Mouse (Mus musculus) kidney, adult 2 months (tissue): ENCODE results near the gene Lao1. TPM values are rescaled to one million over a fixed set of nuclear protein-coding genes. Genes with fewer than 3 reads are reported as not detected.

Source experiments
- DNase-seq: peaks from one replicate; pipeline ENCODE4 v3.0.0; 2021
- H3K27ac ChIP-seq: fragments of 200-500 bp; 2 replicates; pipeline ENCODE4 v1.5.1; 2012; ENCODE audit warnings: low read depth, low read length, control low read depth, inconsistent platforms; ENCODE audit not compliant: insufficient read depth
- H3K27me3 ChIP-seq: fragments of 200-500 bp; replicated peaks from 2 replicates; pipeline ENCODE4 v1.6.1; 2012; ENCODE audit warnings: mild to moderate bottlenecking, moderate library complexity, low read length, inconsistent platforms; ENCODE audit not compliant: control insufficient read depth, insufficient read depth
- H3K36me3 ChIP-seq: fragments of 200-500 bp; 2 replicates; pipeline ENCODE4 v1.6.1; 2012; ENCODE audit warnings: mild to moderate bottlenecking, moderate library complexity, low read length, inconsistent platforms; ENCODE audit not compliant: control insufficient read depth, insufficient read depth
- H3K4me1 ChIP-seq: fragments of 200-500 bp; 2 replicates; pipeline ENCODE4 v1.6.1; 2011; ENCODE audit warnings: low read length; ENCODE audit not compliant: control insufficient read depth, insufficient read depth
- H3K4me3 ChIP-seq: fragments of 200-500 bp; 2 replicates; pipeline ENCODE4 v1.5.1; 2011; ENCODE audit warnings: mild to moderate bottlenecking, low read depth, low read length, control low read depth; ENCODE audit not compliant: insufficient read depth
- CTCF ChIP-seq: fragments of 200-500 bp; conservative IDR thresholded peaks from 2 replicates; pipeline ENCODE4 v1.5.1; 2011; ENCODE audit warnings: low read depth, mild to moderate bottlenecking, control low read depth, low read length, moderate library complexity, mixed read lengths; ENCODE audit not compliant: insufficient read depth, insufficient read length
- POLR2A ChIP-seq: fragments of 200-500 bp; IDR thresholded peaks from one replicate; pipeline ENCODE4 v1.6.1; 2011; ENCODE audit warnings: low read depth, low read length, control low read depth
- WGBS: fragments of 180-500 bp; shearing (Covaris S2); methylation state at CpG from one replicate; pipeline ENCODE4 v1.1.7; 2018; 5-methylcytosine and 5-hydroxymethylcytosine counted together
- polyA plus RNA-seq: library from polyadenylated mRNA; depleted of rRNA; stranded (reverse); fragments of >200 nt; gene quantifications from 2 replicates; pipeline ENCODE4 v1.2.3, GENCODE M21; 2012

The Lao1 gene
- polyA plus RNA-seq, 1 experiment: not detected

GRCm38 (mm10) chr4:119002512-119002911 is 41.1 kb downstream of the Lao1 start:
- 83% methylated on average over 3 of the region's 3 CpGs for WGBS
- DNase-seq: no peak
- Histone ChIP-seq H3K36me3 (no peaks in the 10 kb centered on the region), H3K4me1 (no peaks in the 10 kb centered on the region; the same call in 1 of the 2 replicates), H3K27me3 (no peaks in the 10 kb centered on the region), H3K27ac (no peak overlapping the region), H3K4me3 (no peak overlapping the region)
- no peak for TF ChIP-seq CTCF
- TF ChIP-seq POLR2A: no peak

- no peak for TF ChIP-seq POLR2A
- peak; percentile 55 for TF ChIP-seq CTCF
- 66% methylated on average over 3 of the region's 3 CpGs for WGBS
- Histone ChIP-seq H3K27ac (no peak overlapping the region), H3K36me3 (no peaks in the 10 kb centered on the region), H3K27me3 (no peaks in the 10 kb centered on the region), H3K4me1 (peaks cover 3% of the 10 kb centered on the region; the same call in 1 of the 2 replicates), H3K4me3 (no peak overlapping the region)
- peak; percentile 60 for DNase-seq
Measured at GRCm38 (mm10) chr4:119004178-119004577, 42.8 kb downstream of the Lao1 start.

- no peaks in the 10 kb centered on the region for H3K36me3 ChIP-seq
- DNase-seq: peak; percentile 89
- no peak overlapping the region for H3K27ac ChIP-seq
- TF ChIP-seq CTCF (peak; percentile 93), POLR2A (no peak)
- H3K27me3 ChIP-seq: no peaks in the 10 kb centered on the region
- 31% methylated on average over 7 of the region's 7 CpGs for WGBS
- peaks cover 3% of the 10 kb centered on the region; the same call in 1 of the 2 replicates for H3K4me1 ChIP-seq
- H3K4me3 ChIP-seq: no peak overlapping the region
Measured at GRCm38 (mm10) chr4:119004613-119005339, 43.4 kb downstream of the Lao1 start.

DNA sequence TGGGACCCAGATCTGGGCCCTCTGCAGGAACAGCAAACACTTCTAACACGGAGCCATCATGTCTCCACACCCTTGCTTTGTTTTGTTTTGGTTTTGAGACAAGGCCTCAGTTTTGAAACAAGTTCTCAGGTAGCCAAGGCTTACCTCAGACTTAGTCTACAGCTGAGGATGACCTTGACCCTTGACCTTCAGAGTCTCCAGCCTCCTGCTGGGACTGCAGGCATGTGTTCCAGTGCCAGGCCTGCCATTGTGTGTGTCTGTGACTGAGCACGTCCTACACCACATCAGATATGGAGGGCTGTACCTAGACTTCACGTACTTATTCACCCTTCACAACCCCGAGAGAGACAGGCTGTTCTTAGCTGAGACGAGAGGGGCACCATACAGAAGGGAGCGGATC is 46.2 kb downstream of the Lao1 start:
- Histone ChIP-seq H3K4me1 (peaks cover 3% of the 10 kb centered on the region; the same call in 1 of the 2 replicates), H3K27me3 (no peaks in the 10 kb centered on the region), H3K27ac (0 out of 2 replicates have a peak overlapping the region, but pooled peaks have one; percentile 69), H3K4me3 (no peak overlapping the region), H3K36me3 (no peaks in the 10 kb centered on the region)
- DNase-seq: no peak
- no peak for TF ChIP-seq CTCF
- no peak for TF ChIP-seq POLR2A
- 88% methylated on average over 6 of the region's 6 CpGs for WGBS

DNA sequence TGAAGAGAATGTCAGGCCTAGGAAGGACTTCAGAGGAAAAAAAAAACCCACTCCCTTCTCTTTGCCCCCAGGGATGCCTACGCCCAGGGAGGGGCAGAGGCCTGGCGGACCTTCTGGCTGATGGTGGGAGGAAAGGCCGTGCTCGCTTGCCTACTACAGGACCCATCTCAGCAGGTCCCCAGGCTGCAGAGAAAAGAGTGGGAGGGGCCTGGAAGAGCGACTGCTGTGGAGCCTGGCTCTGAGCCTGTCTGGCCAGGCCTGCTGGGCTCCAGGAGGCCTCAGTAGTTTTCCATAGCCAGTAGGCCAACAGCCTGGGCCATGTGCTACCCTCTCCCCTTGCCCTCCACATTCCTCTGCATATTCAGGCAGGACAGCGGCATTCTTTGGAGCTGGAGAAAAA is 47.1 kb downstream of the Lao1 start:
- Histone ChIP-seq H3K36me3 (no peaks in the 10 kb centered on the region), H3K4me1 (peaks cover 3% of the 10 kb centered on the region; the same call in 1 of the 2 replicates), H3K27me3 (no peaks in the 10 kb centered on the region), H3K4me3 (no peak overlapping the region), H3K27ac (peak overlapping the region; percentile 81)
- 42% methylated on average over 6 of the region's 6 CpGs for WGBS
- no peak for TF ChIP-seq CTCF
- TF ChIP-seq POLR2A: peak; percentile 0
- DNase-seq: peak; percentile 81

DNA sequence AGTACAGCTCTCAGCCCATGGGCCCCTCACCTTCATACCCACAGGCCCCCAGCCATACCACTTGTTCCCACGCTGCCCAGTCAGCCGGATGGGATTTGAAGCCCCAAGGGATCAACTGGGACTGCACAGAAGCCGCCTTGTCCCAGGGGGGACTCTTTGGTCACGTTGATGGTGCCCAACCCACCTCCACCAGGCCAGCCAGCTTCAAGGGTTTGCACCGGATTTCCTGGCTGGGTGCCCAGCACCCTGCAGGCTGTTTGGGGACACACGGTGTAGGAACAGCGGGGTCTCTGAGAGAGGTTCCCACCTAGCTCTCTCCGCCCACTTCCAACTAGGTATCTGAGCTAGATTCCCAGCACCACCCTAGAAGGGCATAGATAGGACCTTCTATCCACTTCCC is 48.4 kb downstream of the Lao1 start:
- H3K4me1 ChIP-seq: peaks cover 3% of the 10 kb centered on the region; the same call in 1 of the 2 replicates
- H3K4me3 ChIP-seq: no peak overlapping the region
- TF ChIP-seq POLR2A: no peak
- TF ChIP-seq CTCF: no peak
- WGBS: 63% methylated on average over 8 of the region's 8 CpGs
- H3K36me3 ChIP-seq: no peaks in the 10 kb centered on the region
- no peaks in the 10 kb centered on the region for H3K27me3 ChIP-seq
- DNase-seq: no peak
- H3K27ac ChIP-seq: peak overlapping the region; percentile 81

DNA sequence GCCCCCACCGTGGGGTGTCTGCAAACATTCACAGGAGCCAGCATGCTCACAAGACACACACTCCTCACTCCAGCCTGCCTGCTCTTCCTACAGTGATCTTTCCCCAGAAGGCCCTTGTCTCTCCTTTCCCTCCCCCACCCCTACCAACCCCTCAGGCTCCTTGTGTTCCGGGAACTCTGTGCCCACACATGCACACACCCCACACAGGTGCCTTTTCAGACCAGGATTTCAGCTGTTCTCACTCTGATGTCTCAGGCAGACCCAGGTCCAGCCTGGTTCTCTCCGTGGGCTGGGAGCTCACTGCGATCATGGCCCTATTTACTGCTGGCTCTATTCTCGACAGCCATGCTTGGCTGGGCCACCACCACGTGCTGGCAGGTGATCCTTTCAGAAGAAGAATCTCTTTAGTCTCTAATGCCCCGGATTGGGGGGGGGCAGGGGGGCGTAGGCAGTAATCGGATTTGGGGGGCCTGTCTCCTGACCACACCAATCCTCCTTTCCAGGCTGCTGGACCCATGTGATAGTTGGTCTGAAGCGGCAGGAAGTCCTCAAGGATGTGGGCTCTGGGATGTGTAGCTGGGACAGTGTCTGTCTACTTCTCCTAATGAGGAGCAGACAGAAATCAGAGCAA is 49.8 kb downstream of the Lao1 start:
- DNase-seq: no peak
- TF ChIP-seq POLR2A: no peak
- no peak for TF ChIP-seq CTCF
- WGBS: 63% methylated on average over 10 of the region's 10 CpGs
- H3K27me3 ChIP-seq: no peaks in the 10 kb centered on the region
- H3K4me3 ChIP-seq: no peak overlapping the region
- H3K27ac ChIP-seq: no peak overlapping the region
- H3K36me3 ChIP-seq: no peaks in the 10 kb centered on the region
- H3K4me1 ChIP-seq: peaks cover 3% of the 10 kb centered on the region; the same call in 1 of the 2 replicates
